8 mouse cellular contexts compared by ENCODE assay signal in genomic region chr4:150557976-150558375, GRCm38 (mm10).
DNase-seq lines count a peak whose midpoint lies in the region; ATAC-seq lines count a peak whose summit lies in the region.

No protein-coding gene starts in this region.

- no peak for DNase-seq in heart, adult 18-20 months
- DNase-seq in CD4-positive, CD25-positive, alpha-beta regulatory T cell, adult 2 months (ENCODE audit: low read depth, low spot score) = peak; percentile 88
- no peak for DNase-seq in right cerebral cortex, adult 2 months (ENCODE audit: low spot score in 2 of 2)
- no peak for DNase-seq in urinary bladder, postnatal 10 days (ENCODE audit: low spot score)
- DNase-seq in left cerebral cortex, postnatal 36 days (ENCODE audit: low spot score in 2 of 2) = no peak

- 12% methylated on average over 1 of the region's 1 CpGs for WGBS in heart, embryonic 15.5 days
- WGBS in hindbrain, embryonic 13.5 days = 29% methylated on average over 1 of the region's 1 CpGs
- WGBS in neural tube, embryonic 13.5 days = 12% methylated on average over 1 of the region's 1 CpGs

- H3K9ac ChIP-seq in heart, embryonic 15.5 days = no peak overlapping the region
- no peak overlapping the region for H3K9ac ChIP-seq in hindbrain, embryonic 13.5 days
- 0 out of 2 replicates have a peak overlapping the region, but pooled peaks have one; percentile 17 for H3K9ac ChIP-seq in neural tube, embryonic 13.5 days

- intact Hi-C loops in left cerebral cortex, postnatal 36 days (cut with DNase I) = no loop called here

- H3K4me2 ChIP-seq in heart, embryonic 15.5 days = no peak overlapping the region
- no peak overlapping the region for H3K4me2 ChIP-seq in hindbrain, embryonic 13.5 days
- H3K4me2 ChIP-seq in neural tube, embryonic 13.5 days = no peak overlapping the region

- H3K27me3 ChIP-seq in heart, embryonic 15.5 days = no peaks in the 10 kb centered on the region
- H3K27me3 ChIP-seq in hindbrain, embryonic 13.5 days = no peaks in the 10 kb centered on the region
- no peaks in the 10 kb centered on the region for H3K27me3 ChIP-seq in neural tube, embryonic 13.5 days

- H3K9me3 ChIP-seq in heart, embryonic 15.5 days (replicated peaks) = no peaks in the 10 kb centered on the region
- H3K9me3 ChIP-seq in hindbrain, embryonic 13.5 days = no peaks in the 10 kb centered on the region
- H3K9me3 ChIP-seq in neural tube, embryonic 13.5 days = no peaks in the 10 kb centered on the region

- 0 out of 2 replicates have a peak overlapping the region, but pooled peaks have one; percentile 31 for H3K27ac ChIP-seq in heart, embryonic 15.5 days
- H3K27ac ChIP-seq in hindbrain, embryonic 13.5 days = peak overlapping the region; percentile 96
- peak overlapping the region; percentile 94 for H3K27ac ChIP-seq in neural tube, embryonic 13.5 days (replicated peaks)

- no peaks in the 10 kb centered on the region for H3K36me3 ChIP-seq in heart, embryonic 15.5 days
- peaks cover 4% of the 10 kb centered on the region; the same call in 1 of the 2 replicates for H3K36me3 ChIP-seq in hindbrain, embryonic 13.5 days
- peaks cover 5% of the 10 kb centered on the region; the same call in 1 of the 2 replicates for H3K36me3 ChIP-seq in neural tube, embryonic 13.5 days

- peaks cover 40% of the 10 kb centered on the region for H3K4me1 ChIP-seq in heart, embryonic 15.5 days (replicated peaks)
- peaks cover 46% of the 10 kb centered on the region for H3K4me1 ChIP-seq in hindbrain, embryonic 13.5 days (replicated peaks)
- H3K4me1 ChIP-seq in neural tube, embryonic 13.5 days (replicated peaks) = peaks cover 63% of the 10 kb centered on the region

- ATAC-seq in heart, embryonic 15.5 days (replicated peaks; ENCODE audit: insufficient number of reproducible peaks, insufficient read depth, low FRiP score, low read depth) = no peak
- ATAC-seq in hindbrain, embryonic 13.5 days (ENCODE audit: low FRiP score) = no peak
- 0 out of 2 replicates have a peak, but pooled peaks have one; percentile 13 for ATAC-seq in neural tube, embryonic 13.5 days (ENCODE audit: low read depth)

- no peak overlapping the region for H3K4me3 ChIP-seq in heart, embryonic 15.5 days
- no peak overlapping the region for H3K4me3 ChIP-seq in hindbrain, embryonic 13.5 days
- H3K4me3 ChIP-seq in neural tube, embryonic 13.5 days = no peak overlapping the region

Comparison
In these comparisons a context has a peak if more than half of its experiments do, and no peak if none do; other contexts are left out.
1. H3K27ac ChIP-seq: peak in every context shown above with its lines; median percentile 96 in hindbrain, embryonic 13.5 days; 94 in neural tube, embryonic 13.5 days; 31 in heart, embryonic 15.5 days.